In the genomic region with DNA sequence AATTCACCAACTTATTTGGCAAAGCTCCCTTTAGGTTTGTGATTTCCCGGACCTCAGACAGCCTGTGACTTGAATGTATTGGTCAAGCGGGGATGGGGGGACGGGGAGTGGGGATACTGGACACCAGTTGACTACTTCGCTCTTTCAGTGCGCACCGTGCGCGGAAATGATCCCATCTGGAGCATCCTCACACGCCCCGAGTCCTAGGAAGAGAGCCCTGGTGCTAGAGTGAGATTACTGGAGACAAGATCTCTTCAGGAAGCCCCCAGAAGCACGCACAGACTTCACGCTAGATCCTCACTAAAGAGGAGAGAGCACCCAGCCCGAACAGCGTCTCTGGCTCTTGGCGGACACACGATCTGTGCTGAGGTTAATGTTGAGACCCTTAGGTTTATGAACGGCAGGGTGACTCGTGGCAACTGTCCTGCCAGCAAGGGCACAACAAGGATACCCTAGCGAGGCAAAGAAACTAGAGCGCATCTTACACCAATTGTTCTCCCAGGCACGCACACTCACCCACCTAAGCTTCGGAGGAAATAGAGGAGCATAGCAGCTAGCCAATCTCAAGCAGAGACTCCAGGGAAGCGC, we compare ENCODE assay signal across 18 mouse cellular contexts. TPM values are rescaled to one million over a fixed set of nuclear protein-coding genes. Genes with fewer than 3 reads are reported as not detected.
DNase-seq lines count a peak whose midpoint lies in the region; ATAC-seq and TF ChIP-seq lines count a peak whose summit lies in the region.
"Had no signal": no experiment of that assay in that cellular context is flagged by ENCODE, and none has a peak within 500 bp of the region (broad histone marks: within the 10 kb centered on the region; RNA-seq: fewer than 3 reads in every experiment).

No protein-coding gene starts in this region.

- TF ChIP-seq EP300 in stomach, postnatal 0 days (optimal IDR thresholded peaks at IDR 0.05): no peak

- DNase-seq in forebrain, embryonic 10.5 days (ENCODE audit: extremely low spot score, low spot score): peak; percentile 39
- DNase-seq in midbrain, embryonic 14.5 days: peak; percentile 15
- DNase-seq in midbrain, postnatal 0 days (ENCODE audit: low spot score): no peak
- DNase-seq in stomach, postnatal 0 days (ENCODE audit: low spot score): no peak
- DNase-seq in left cerebral cortex, adult 18-20 months (ENCODE audit: low spot score in 2 of 2): no peak
- no peak for DNase-seq in adrenal gland, postnatal 25 days
- DNase-seq: adrenal gland, postnatal 10 days; cerebellum, postnatal 14 days; gastrocnemius, postnatal 25 days; kidney, postnatal 25 days; layer of hippocampus, postnatal 36 days; lung, adult 2 months had no signal

- peaks cover 100% of the 10 kb centered on the region for H3K27me3 ChIP-seq in forebrain, embryonic 10.5 days (ENCODE audit: poor library complexity, severe bottlenecking)
- H3K27me3 ChIP-seq in forebrain, embryonic 15.5 days: peaks cover 95% of the 10 kb centered on the region
- peaks cover 99% of the 10 kb centered on the region for H3K27me3 ChIP-seq in midbrain, embryonic 14.5 days (ENCODE audit: control insufficient read depth, insufficient read depth, low read length)
- peaks cover 89% of the 10 kb centered on the region for H3K27me3 ChIP-seq in midbrain, postnatal 0 days (ENCODE audit: insufficient read depth, low read length)
- H3K27me3 ChIP-seq in intestine, postnatal 0 days (replicated peaks; ENCODE audit: control insufficient read depth, insufficient read depth, low read length): peaks cover 67% of the 10 kb centered on the region
- peaks cover 17% of the 10 kb centered on the region for H3K27me3 ChIP-seq in stomach, postnatal 0 days (ENCODE audit: control insufficient read depth, insufficient read depth, low read length)

- WGBS in forebrain, embryonic 10.5 days: under 1% methylated on average over 23 of the region's 23 CpGs
- WGBS in forebrain, embryonic 15.5 days: under 1% methylated on average over 23 of the region's 23 CpGs
- under 1% methylated on average over 23 of the region's 23 CpGs for WGBS in midbrain, embryonic 14.5 days
- 2% methylated on average over 23 of the region's 23 CpGs for WGBS in midbrain, postnatal 0 days
- WGBS in intestine, postnatal 0 days: 9% methylated on average over 23 of the region's 23 CpGs
- 5% methylated on average over 23 of the region's 23 CpGs for WGBS in stomach, postnatal 0 days

- ATAC-seq in forebrain, embryonic 15.5 days (replicated peaks): no peak
- no peak for ATAC-seq in midbrain, embryonic 14.5 days (ENCODE audit: low FRiP score, low TSS enrichment)
- no peak for ATAC-seq in midbrain, postnatal 0 days (ENCODE audit: low FRiP score)
- no peak for ATAC-seq in intestine, postnatal 0 days
- ATAC-seq in stomach, postnatal 0 days (ENCODE audit: low FRiP score, low TSS enrichment): no peak
- ATAC-seq: forebrain, embryonic 16.5 days had no signal

- TF ChIP-seq CTCF in midbrain, postnatal 0 days (IDR thresholded peaks at IDR 0.05): no peak
- TF ChIP-seq CTCF in intestine, postnatal 0 days (IDR thresholded peaks at IDR 0.05; ENCODE audit: low read depth): no peak
- TF ChIP-seq CTCF in stomach, postnatal 0 days (IDR thresholded peaks at IDR 0.05; ENCODE audit: low read depth): no peak

- no peak overlapping the region for H3K9ac ChIP-seq in forebrain, embryonic 15.5 days (replicated peaks)
- H3K9ac ChIP-seq in midbrain, embryonic 14.5 days (replicated peaks; ENCODE audit: low read length): no peak overlapping the region
- no peak overlapping the region for H3K9ac ChIP-seq in midbrain, postnatal 0 days (replicated peaks; ENCODE audit: low read length, poor library complexity, severe bottlenecking)
- H3K9ac ChIP-seq in intestine, postnatal 0 days (ENCODE audit: low read depth, low read length): no peak overlapping the region
- no peak overlapping the region for H3K9ac ChIP-seq in stomach, postnatal 0 days (ENCODE audit: low read length)

- H3K9me3 ChIP-seq in forebrain, embryonic 10.5 days: no peaks in the 10 kb centered on the region
- H3K9me3 ChIP-seq in forebrain, embryonic 15.5 days: no peaks in the 10 kb centered on the region
- H3K9me3 ChIP-seq in midbrain, embryonic 14.5 days (ENCODE audit: control insufficient read depth, low read length): 0 out of 2 replicates have a peak, but pooled peaks cover 3% of the 10 kb centered on the region
- no peaks in the 10 kb centered on the region for H3K9me3 ChIP-seq in midbrain, postnatal 0 days (ENCODE audit: low read length)
- no peaks in the 10 kb centered on the region for H3K9me3 ChIP-seq in intestine, postnatal 0 days (ENCODE audit: control insufficient read depth)
- no peaks in the 10 kb centered on the region for H3K9me3 ChIP-seq in stomach, postnatal 0 days (ENCODE audit: control insufficient read depth, low read length)

- H3K36me3 ChIP-seq in forebrain, embryonic 10.5 days (replicated peaks): no peaks in the 10 kb centered on the region
- no peaks in the 10 kb centered on the region for H3K36me3 ChIP-seq in forebrain, embryonic 15.5 days
- no peaks in the 10 kb centered on the region for H3K36me3 ChIP-seq in midbrain, embryonic 14.5 days (ENCODE audit: control insufficient read depth, insufficient read depth, low read length)
- H3K36me3 ChIP-seq in midbrain, postnatal 0 days (ENCODE audit: insufficient read depth, low read length): no peaks in the 10 kb centered on the region
- no peaks in the 10 kb centered on the region for H3K36me3 ChIP-seq in intestine, postnatal 0 days (ENCODE audit: control insufficient read depth, insufficient read depth)
- H3K36me3 ChIP-seq in stomach, postnatal 0 days (ENCODE audit: control insufficient read depth, insufficient read depth, low read length): no peaks in the 10 kb centered on the region

- H3K4me1 ChIP-seq in forebrain, embryonic 10.5 days: peaks cover 14% of the 10 kb centered on the region
- no peaks in the 10 kb centered on the region for H3K4me1 ChIP-seq in forebrain, embryonic 15.5 days
- no peaks in the 10 kb centered on the region for H3K4me1 ChIP-seq in midbrain, embryonic 14.5 days (ENCODE audit: control insufficient read depth, insufficient read depth, low read length)
- no peaks in the 10 kb centered on the region for H3K4me1 ChIP-seq in midbrain, postnatal 0 days (ENCODE audit: insufficient read depth, low read length)
- H3K4me1 ChIP-seq in intestine, postnatal 0 days (replicated peaks; ENCODE audit: control insufficient read depth, insufficient read depth, low read length): no peaks in the 10 kb centered on the region
- H3K4me1 ChIP-seq in stomach, postnatal 0 days (replicated peaks; ENCODE audit: control insufficient read depth, insufficient read depth): no peaks in the 10 kb centered on the region

- no peak overlapping the region for H3K4me3 ChIP-seq in forebrain, embryonic 10.5 days
- H3K4me3 ChIP-seq in forebrain, embryonic 15.5 days: no peak overlapping the region
- H3K4me3 ChIP-seq in midbrain, embryonic 14.5 days (replicated peaks; ENCODE audit: low read depth, low read length): no peak overlapping the region
- no peak overlapping the region for H3K4me3 ChIP-seq in midbrain, postnatal 0 days (ENCODE audit: low read depth, low read length)
- no peak overlapping the region for H3K4me3 ChIP-seq in intestine, postnatal 0 days (ENCODE audit: low read depth, low read length)
- no peak overlapping the region for H3K4me3 ChIP-seq in stomach, postnatal 0 days (ENCODE audit: low read depth, low read length)

- no peak overlapping the region for H3K4me2 ChIP-seq in forebrain, embryonic 15.5 days (replicated peaks)
- H3K4me2 ChIP-seq in midbrain, embryonic 14.5 days (ENCODE audit: low read length): no peak overlapping the region
- no peak overlapping the region for H3K4me2 ChIP-seq in midbrain, postnatal 0 days (ENCODE audit: low read depth, low read length, poor library complexity, severe bottlenecking)
- H3K4me2 ChIP-seq in intestine, postnatal 0 days (replicated peaks; ENCODE audit: low read depth): peak overlapping the region; percentile 49
- peak overlapping the region; percentile 36 for H3K4me2 ChIP-seq in stomach, postnatal 0 days (replicated peaks; ENCODE audit: low read depth)

- no peak overlapping the region for H3K27ac ChIP-seq in forebrain, embryonic 10.5 days
- no peak overlapping the region for H3K27ac ChIP-seq in forebrain, embryonic 15.5 days (replicated peaks)
- no peak overlapping the region for H3K27ac ChIP-seq in midbrain, embryonic 14.5 days (replicated peaks; ENCODE audit: low read depth, low read length)
- H3K27ac ChIP-seq in midbrain, postnatal 0 days (ENCODE audit: low read depth, low read length): no peak overlapping the region
- no peak overlapping the region for H3K27ac ChIP-seq in intestine, postnatal 0 days (ENCODE audit: low read depth, low read length)
- no peak overlapping the region for H3K27ac ChIP-seq in stomach, postnatal 0 days (replicated peaks)
- H3K27ac ChIP-seq: macrophage had no signal

RNA-seq across cellular contexts. Expression of a gene that starts 8.8 kb away (rescaled TPM):
- 0.09 TPM in 1 of 2 replicates, not detected in the other for polyA plus RNA-seq in forebrain, embryonic 10.5 days (2016; fragmentation: Nextera tagmentation; extraction: Ambion mirVana)
- polyA plus RNA-seq in forebrain, embryonic 15.5 days (2015; fragmentation: Nextera tagmentation; extraction: Ambion mirVana): not detected in 2 replicates
- polyA plus RNA-seq in midbrain, embryonic 14.5 days (2014; fragmentation: Nextera tagmentation; extraction: Ambion mirVana): not detected in 2 replicates
- not detected in 2 replicates for total RNA-seq in midbrain, postnatal 0 days (2014; rRNA removed)
- not detected in 2 replicates for polyA plus RNA-seq in midbrain, postnatal 0 days (2015; fragmentation: Nextera tagmentation; extraction: Ambion mirVana)
- polyA plus RNA-seq in intestine, postnatal 0 days (2015; fragmentation: Nextera tagmentation; extraction: Ambion mirVana): 0.89 and 1.4 TPM in 2 replicates
- polyA plus RNA-seq in stomach, postnatal 0 days (2015; fragmentation: Nextera tagmentation; extraction: Ambion mirVana): 0.85 and 1.0 TPM in 2 replicates
- total RNA-seq in left cerebral cortex, adult 18-20 months (2021): not detected
- total RNA-seq in adrenal gland, postnatal 25 days (2021): not detected in 2 replicates
- total RNA-seq: layer of hippocampus, postnatal 36 days had no signal
- polyA plus RNA-seq: forebrain, embryonic 16.5 days; heart, postnatal 0 days; lung, adult 2 months; macrophage; urinary bladder, adult 2 months had no signal

RNA-seq across cellular contexts. Expression of a gene that starts 47.5 kb away (rescaled TPM):
- 77.3 and 81.1 TPM in 2 replicates for polyA plus RNA-seq in forebrain, embryonic 10.5 days (2016; fragmentation: Nextera tagmentation; extraction: Ambion mirVana)
- 77.3 and 79.8 TPM in 2 replicates for polyA plus RNA-seq in forebrain, embryonic 15.5 days (2015; fragmentation: Nextera tagmentation; extraction: Ambion mirVana)
- polyA plus RNA-seq in midbrain, embryonic 14.5 days (2014; fragmentation: Nextera tagmentation; extraction: Ambion mirVana): 68.4 and 76.1 TPM in 2 replicates
- 51.4 and 60.7 TPM in 2 replicates for total RNA-seq in midbrain, postnatal 0 days (2014; rRNA removed)
- polyA plus RNA-seq in midbrain, postnatal 0 days (2015; fragmentation: Nextera tagmentation; extraction: Ambion mirVana): 39.6 and 43.4 TPM in 2 replicates
- polyA plus RNA-seq in intestine, postnatal 0 days (2015; fragmentation: Nextera tagmentation; extraction: Ambion mirVana): 40.8 and 43.4 TPM in 2 replicates
- polyA plus RNA-seq in stomach, postnatal 0 days (2015; fragmentation: Nextera tagmentation; extraction: Ambion mirVana): 44.4 and 46.7 TPM in 2 replicates
- 10 to 100 TPM; 83.9 to 85.6 TPM for total RNA-seq in left cerebral cortex, adult 18-20 months (2021)
- 41.7 and 58.6 TPM in 2 replicates for total RNA-seq in adrenal gland, postnatal 25 days (2021)

Comparison
In these comparisons a context has a peak if more than half of its experiments do, and no peak if none do; other contexts are left out.
1. DNase-seq: peak in forebrain, embryonic 10.5 days (single experiment) and midbrain, embryonic 14.5 days (single experiment); none in midbrain, postnatal 0 days (single experiment), stomach, postnatal 0 days (single experiment), left cerebral cortex, adult 18-20 months (0 of 2) and adrenal gland, postnatal 25 days (single experiment).
2. H3K4me2 ChIP-seq: peak in intestine, postnatal 0 days (single experiment) and stomach, postnatal 0 days (single experiment); none in forebrain, embryonic 15.5 days (single experiment), midbrain, embryonic 14.5 days (single experiment) and midbrain, postnatal 0 days (single experiment).